Mouse (Mus musculus): Measurements from ENCODE around the gene Pknox1. TPM values are rescaled to one million over a fixed set of nuclear protein-coding genes. Genes with fewer than 3 reads are reported as not detected.

Pknox1 gene
- polyA plus RNA-seq, 1 experiment, result 73.6 TPM

- no peaks in the 10 kb centered on the region for H3K4me1 ChIP-seq (replicated peaks; ENCODE audit: control insufficient read depth, insufficient read depth, low read length)
- no peaks in the 10 kb centered on the region for H3K27me3 ChIP-seq (ENCODE audit: control insufficient read depth, insufficient read depth, low read length)
- H3K4me3 ChIP-seq (ENCODE audit: control insufficient read depth, insufficient read depth, low read length), result no peak overlapping the region
- 100% methylated on average over 6 of the region's 6 CpGs for WGBS
- no peak for DNase-seq
- peaks cover 7% of the 10 kb centered on the region for H3K36me3 ChIP-seq (ENCODE audit: control insufficient read depth, insufficient read depth, low read length)
- no peak for TF ChIP-seq CTCF (IDR thresholded peaks at IDR 0.05; ENCODE audit: borderline replicate concordance, control insufficient read depth, extremely low read depth, insufficient read depth, low read length, poor library complexity)
- TF ChIP-seq POLR2A (IDR thresholded peaks at IDR 0.05; ENCODE audit: control insufficient read depth, extremely low read depth, insufficient read depth, low read length, poor library complexity), result no peak
- no peak overlapping the region for H3K27ac ChIP-seq (ENCODE audit: control insufficient read depth, insufficient read depth, low read length)
Observed at GRCm38 (mm10) chr17:31583781-31584180, 19.2 kb downstream of the Pknox1 start.

DNA sequence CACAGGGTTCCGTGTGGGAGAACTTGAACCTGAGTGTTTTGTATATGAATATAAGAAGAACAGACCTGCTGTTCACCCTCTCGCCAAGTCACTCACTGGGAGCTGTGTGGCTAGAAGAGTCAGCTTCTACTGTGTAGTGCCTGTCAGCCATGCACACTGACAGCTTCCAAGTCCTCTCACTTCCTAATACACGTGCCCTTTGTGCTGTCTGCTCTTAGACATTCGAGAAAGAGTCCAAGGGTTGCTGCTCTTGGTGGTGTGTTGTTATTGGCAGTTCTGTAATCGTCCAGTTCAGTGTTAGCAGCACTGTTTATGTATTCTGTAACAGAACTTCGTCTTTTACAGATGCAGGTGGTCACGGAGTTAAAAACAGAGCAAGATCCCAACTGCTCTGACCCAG, 23.6 kb downstream of the Pknox1 start:
- peaks cover 40% of the 10 kb centered on the region for H3K36me3 ChIP-seq (ENCODE audit: control insufficient read depth, insufficient read depth, low read length)
- TF ChIP-seq CTCF (IDR thresholded peaks at IDR 0.05; ENCODE audit: borderline replicate concordance, control insufficient read depth, extremely low read depth, insufficient read depth, low read length, poor library complexity), result no peak
- TF ChIP-seq POLR2A (IDR thresholded peaks at IDR 0.05; ENCODE audit: control insufficient read depth, extremely low read depth, insufficient read depth, low read length, poor library complexity), result no peak
- 91% methylated on average over 7 of the region's 7 CpGs for WGBS
- H3K27ac ChIP-seq (ENCODE audit: control insufficient read depth, insufficient read depth, low read length), result no peak overlapping the region
- no peaks in the 10 kb centered on the region for H3K4me1 ChIP-seq (replicated peaks; ENCODE audit: control insufficient read depth, insufficient read depth, low read length)
- DNase-seq, result no peak
- no peak overlapping the region for H3K4me3 ChIP-seq (ENCODE audit: control insufficient read depth, insufficient read depth, low read length)
- H3K27me3 ChIP-seq (ENCODE audit: control insufficient read depth, insufficient read depth, low read length), result no peaks in the 10 kb centered on the region

- no peaks in the 10 kb centered on the region for H3K27me3 ChIP-seq (ENCODE audit: control insufficient read depth, insufficient read depth, low read length)
- H3K27ac ChIP-seq (ENCODE audit: control insufficient read depth, insufficient read depth, low read length), result no peak overlapping the region
- H3K4me3 ChIP-seq (ENCODE audit: control insufficient read depth, insufficient read depth, low read length), result no peak overlapping the region
- TF ChIP-seq POLR2A (IDR thresholded peaks at IDR 0.05; ENCODE audit: control insufficient read depth, extremely low read depth, insufficient read depth, low read length, poor library complexity), result no peak
- TF ChIP-seq CTCF (IDR thresholded peaks at IDR 0.05; ENCODE audit: borderline replicate concordance, control insufficient read depth, extremely low read depth, insufficient read depth, low read length, poor library complexity), result no peak
- H3K4me1 ChIP-seq (replicated peaks; ENCODE audit: control insufficient read depth, insufficient read depth, low read length), result no peaks in the 10 kb centered on the region
- H3K36me3 ChIP-seq (ENCODE audit: control insufficient read depth, insufficient read depth, low read length), result peaks cover 39% of the 10 kb centered on the region
- no peak for DNase-seq
- WGBS, result 98% methylated on average over 4 of the region's 4 CpGs
Observed at GRCm38 (mm10) chr17:31588726-31589125, 24.2 kb downstream of the Pknox1 start.

DNA sequence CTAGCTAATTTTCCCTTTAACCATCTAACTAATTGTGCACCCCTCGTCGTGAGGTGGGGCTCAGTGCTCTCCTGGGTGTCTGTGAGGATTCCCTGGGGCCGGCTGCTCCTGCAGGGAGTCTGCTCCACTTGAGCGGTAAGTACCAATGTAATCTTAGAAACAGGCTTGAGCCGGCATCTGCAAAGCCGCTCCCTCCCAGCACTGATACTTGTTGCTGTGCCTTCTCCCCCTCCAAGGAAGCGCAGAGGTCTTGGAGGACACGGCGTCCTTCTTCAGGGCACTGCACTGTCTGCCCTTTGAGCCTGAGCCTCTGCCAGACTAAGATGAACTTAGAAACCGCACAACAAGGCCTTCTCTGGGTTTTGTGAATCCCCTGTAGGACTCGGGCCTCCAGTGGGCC, 26.3 kb downstream of the Pknox1 start:
- Histone ChIP-seq H3K4me1 (replicated peaks; ENCODE audit: control insufficient read depth, insufficient read depth, low read length) (no peaks in the 10 kb centered on the region), H3K36me3 (ENCODE audit: control insufficient read depth, insufficient read depth, low read length) (peaks cover 43% of the 10 kb centered on the region), H3K27me3 (ENCODE audit: control insufficient read depth, insufficient read depth, low read length) (no peaks in the 10 kb centered on the region), H3K4me3 (ENCODE audit: control insufficient read depth, insufficient read depth, low read length) (no peak overlapping the region), H3K27ac (ENCODE audit: control insufficient read depth, insufficient read depth, low read length) (no peak overlapping the region)
- 96% methylated on average over 11 of the region's 11 CpGs for WGBS
- TF ChIP-seq CTCF (IDR thresholded peaks at IDR 0.05; ENCODE audit: borderline replicate concordance, control insufficient read depth, extremely low read depth, insufficient read depth, low read length, poor library complexity), result no peak
- TF ChIP-seq POLR2A (IDR thresholded peaks at IDR 0.05; ENCODE audit: control insufficient read depth, extremely low read depth, insufficient read depth, low read length, poor library complexity), result no peak
- DNase-seq, result no peak

- H3K4me3 ChIP-seq (ENCODE audit: control insufficient read depth, insufficient read depth, low read length), result no peak overlapping the region
- peaks cover 50% of the 10 kb centered on the region for H3K36me3 ChIP-seq (ENCODE audit: control insufficient read depth, insufficient read depth, low read length)
- DNase-seq, result no peak
- H3K27ac ChIP-seq (ENCODE audit: control insufficient read depth, insufficient read depth, low read length), result no peak overlapping the region
- H3K4me1 ChIP-seq (replicated peaks; ENCODE audit: control insufficient read depth, insufficient read depth, low read length), result no peaks in the 10 kb centered on the region
- H3K27me3 ChIP-seq (ENCODE audit: control insufficient read depth, insufficient read depth, low read length), result no peaks in the 10 kb centered on the region
- no peak for TF ChIP-seq POLR2A (IDR thresholded peaks at IDR 0.05; ENCODE audit: control insufficient read depth, extremely low read depth, insufficient read depth, low read length, poor library complexity)
- WGBS, result 73% methylated on average over 7 of the region's 7 CpGs
Observed at GRCm38 (mm10) chr17:31594590-31594989, 30.1 kb downstream of the Pknox1 start.

GRCm38 (mm10) chr17:31595077-31595476, 30.5 kb downstream of the Pknox1 start:
- TF ChIP-seq CTCF (IDR thresholded peaks at IDR 0.05; ENCODE audit: borderline replicate concordance, control insufficient read depth, extremely low read depth, insufficient read depth, low read length, poor library complexity), result no peak
- TF ChIP-seq POLR2A (IDR thresholded peaks at IDR 0.05; ENCODE audit: control insufficient read depth, extremely low read depth, insufficient read depth, low read length, poor library complexity), result no peak
- 95% methylated on average over 5 of the region's 5 CpGs for WGBS

GRCm38 (mm10) chr17:31597957-31598356, 33.4 kb downstream of the Pknox1 start:
- peaks cover 39% of the 10 kb centered on the region for H3K36me3 ChIP-seq (ENCODE audit: control insufficient read depth, insufficient read depth, low read length)

More at GRCm38 (mm10) chr17:31595077-31595476, 30.5 kb downstream of the Pknox1 start:
- Histone ChIP-seq H3K4me1 (replicated peaks; ENCODE audit: control insufficient read depth, insufficient read depth, low read length) (no peaks in the 10 kb centered on the region), H3K27me3 (ENCODE audit: control insufficient read depth, insufficient read depth, low read length) (no peaks in the 10 kb centered on the region), H3K27ac (ENCODE audit: control insufficient read depth, insufficient read depth, low read length) (no peak overlapping the region), H3K36me3 (ENCODE audit: control insufficient read depth, insufficient read depth, low read length) (peaks cover 46% of the 10 kb centered on the region), H3K4me3 (ENCODE audit: control insufficient read depth, insufficient read depth, low read length) (no peak overlapping the region)
- DNase-seq, result no peak

More at GRCm38 (mm10) chr17:31597957-31598356, 33.4 kb downstream of the Pknox1 start:
- 96% methylated on average over 9 of the region's 9 CpGs for WGBS
- no peaks in the 10 kb centered on the region for H3K4me1 ChIP-seq (replicated peaks; ENCODE audit: control insufficient read depth, insufficient read depth, low read length)
- H3K4me3 ChIP-seq (ENCODE audit: control insufficient read depth, insufficient read depth, low read length), result no peak overlapping the region
- no peak for DNase-seq
- no peaks in the 10 kb centered on the region for H3K27me3 ChIP-seq (ENCODE audit: control insufficient read depth, insufficient read depth, low read length)
- no peak overlapping the region for H3K27ac ChIP-seq (ENCODE audit: control insufficient read depth, insufficient read depth, low read length)
- TF ChIP-seq CTCF (IDR thresholded peaks at IDR 0.05; ENCODE audit: borderline replicate concordance, control insufficient read depth, extremely low read depth, insufficient read depth, low read length, poor library complexity) (no peak), POLR2A (IDR thresholded peaks at IDR 0.05; ENCODE audit: control insufficient read depth, extremely low read depth, insufficient read depth, low read length, poor library complexity) (no peak)

All from thymus, adult 2 months (tissue).